Mouse (Mus musculus): ENCODE measurements around the gene Tex52. TPM values are rescaled to one million over a fixed set of nuclear protein-coding genes. Genes with fewer than 3 reads are reported as not detected.

Gene Tex52
- total and polyA plus RNA-seq, 2 experiments from 2014 or later = 0.20 to 1.4 TPM

GRCm38 (mm10) chr6:128410305-128410704 lies 35.0 kb downstream of the Tex52 start:
- Histone ChIP-seq H3K9me3 (ENCODE audit: low read length) (no peaks in the 10 kb centered on the region), H3K4me3 (ENCODE audit: low read length) (no peak overlapping the region), H3K27ac (no peak overlapping the region), H3K4me2 (ENCODE audit: low read depth, low read length) (no peak overlapping the region), H3K4me1 (ENCODE audit: insufficient read depth, low read length) (no peaks in the 10 kb centered on the region), H3K36me3 (ENCODE audit: insufficient read depth, low read length) (peaks cover 30% of the 10 kb centered on the region), H3K27me3 (ENCODE audit: insufficient read depth, low read length) (no peaks in the 10 kb centered on the region), H3K9ac (replicated peaks; ENCODE audit: low read length) (no peak overlapping the region)
- TF ChIP-seq CTCF (IDR thresholded peaks at IDR 0.05; ENCODE audit: low read depth) = no peak
- 95% methylated on average over 13 of the region's 13 CpGs for WGBS
- no peak; the same call in 1 of the 2 replicates for ATAC-seq
- DNase-seq (ENCODE audit: low spot score) = no peak

- Histone ChIP-seq H3K4me3 (ENCODE audit: low read length) (no peak overlapping the region), H3K9ac (replicated peaks; ENCODE audit: low read length) (no peak overlapping the region), H3K27me3 (ENCODE audit: insufficient read depth, low read length) (no peaks in the 10 kb centered on the region), H3K4me1 (ENCODE audit: insufficient read depth, low read length) (no peaks in the 10 kb centered on the region), H3K36me3 (ENCODE audit: insufficient read depth, low read length) (peaks cover 30% of the 10 kb centered on the region), H3K27ac (no peak overlapping the region; the same call in 1 of the 2 replicates), H3K9me3 (ENCODE audit: low read length) (no peaks in the 10 kb centered on the region), H3K4me2 (ENCODE audit: low read depth, low read length) (no peak overlapping the region)
- ATAC-seq = peak; percentile 46
- WGBS = 12% methylated on average over 3 of the region's 3 CpGs
- DNase-seq (ENCODE audit: low spot score) = peak; percentile 80
- TF ChIP-seq CTCF (IDR thresholded peaks at IDR 0.05; ENCODE audit: low read depth) = peak; percentile 94
These were observed 35.9 kb downstream of the Tex52 start for GRCm38 (mm10) chr6:128411115-128411514.

- H3K4me3 ChIP-seq (ENCODE audit: low read length) = no peak overlapping the region
- H3K9ac ChIP-seq (replicated peaks; ENCODE audit: low read length) = no peak overlapping the region
- no peak for TF ChIP-seq CTCF (IDR thresholded peaks at IDR 0.05; ENCODE audit: low read depth)
- DNase-seq (ENCODE audit: low spot score) (no peak), ATAC-seq (no peak)
- peaks cover 4% of the 10 kb centered on the region for H3K36me3 ChIP-seq (ENCODE audit: insufficient read depth, low read length)
- H3K4me2 ChIP-seq (ENCODE audit: low read depth, low read length) = no peak overlapping the region
- no peaks in the 10 kb centered on the region for H3K9me3 ChIP-seq (ENCODE audit: low read length)
- H3K4me1 ChIP-seq (ENCODE audit: insufficient read depth, low read length) = no peaks in the 10 kb centered on the region
- 92% methylated on average over 5 of the region's 5 CpGs for WGBS
- H3K27ac ChIP-seq = no peak overlapping the region
- H3K27me3 ChIP-seq (ENCODE audit: insufficient read depth, low read length) = no peaks in the 10 kb centered on the region
These were observed 40.9 kb downstream of the Tex52 start for GRCm38 (mm10) chr6:128416169-128416568.

DNA sequence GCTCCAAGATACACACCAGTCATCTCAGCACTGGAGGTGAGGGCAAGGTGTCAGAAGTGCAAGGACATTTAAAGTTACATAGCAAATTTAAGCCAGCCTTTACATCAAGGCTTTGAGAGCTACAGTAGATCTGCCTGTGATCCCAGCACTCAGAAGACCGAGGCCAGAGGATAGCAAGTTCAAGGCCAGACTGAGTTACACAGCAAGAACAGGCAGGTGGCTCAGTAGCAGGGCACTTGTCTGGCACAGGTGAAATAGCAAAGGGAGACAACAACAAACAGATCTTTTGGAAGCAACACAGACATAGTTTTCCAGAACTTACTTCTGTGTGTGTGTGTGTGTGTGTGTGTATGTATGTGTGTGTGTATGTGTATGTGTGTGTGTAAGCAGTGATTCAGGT lies 42.8 kb downstream of the Tex52 start:
- DNase-seq (ENCODE audit: low spot score) (no peak), ATAC-seq (no peak)
- Histone ChIP-seq H3K27me3 (ENCODE audit: insufficient read depth, low read length) (no peaks in the 10 kb centered on the region), H3K4me3 (ENCODE audit: low read length) (no peak overlapping the region), H3K4me2 (ENCODE audit: low read depth, low read length) (no peak overlapping the region), H3K4me1 (ENCODE audit: insufficient read depth, low read length) (no peaks in the 10 kb centered on the region), H3K27ac (no peak overlapping the region), H3K36me3 (ENCODE audit: insufficient read depth, low read length) (no peaks in the 10 kb centered on the region), H3K9ac (replicated peaks; ENCODE audit: low read length) (no peak overlapping the region), H3K9me3 (ENCODE audit: low read length) (no peaks in the 10 kb centered on the region)
- 100% methylated on average over 1 of the region's 1 CpGs for WGBS
- no peak for TF ChIP-seq CTCF (IDR thresholded peaks at IDR 0.05; ENCODE audit: low read depth)

DNA sequence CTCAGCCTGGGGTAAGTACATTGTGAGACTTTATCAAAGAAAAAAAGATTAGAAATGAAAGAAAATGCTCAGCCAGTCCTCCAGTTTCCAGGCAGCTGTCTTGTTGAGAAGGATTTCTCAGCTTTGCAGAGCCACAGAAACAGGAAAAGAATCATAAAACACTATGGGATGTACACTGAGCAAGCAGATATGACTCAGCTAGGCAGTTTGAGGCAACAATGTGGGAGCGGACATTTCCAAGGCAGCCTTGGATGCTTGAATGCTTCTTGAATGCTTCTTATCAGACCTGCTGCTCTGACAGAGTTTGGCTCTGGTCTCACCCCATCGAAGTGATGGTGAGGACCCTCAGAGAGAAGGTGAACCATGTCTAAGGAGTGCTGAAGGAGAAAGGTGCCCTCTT lies 45.8 kb downstream of the Tex52 start:
- Histone ChIP-seq H3K9ac (replicated peaks; ENCODE audit: low read length) (no peak overlapping the region), H3K4me3 (ENCODE audit: low read length) (no peak overlapping the region), H3K4me2 (ENCODE audit: low read depth, low read length) (no peak overlapping the region), H3K36me3 (ENCODE audit: insufficient read depth, low read length) (no peaks in the 10 kb centered on the region), H3K27ac (no peak overlapping the region), H3K4me1 (ENCODE audit: insufficient read depth, low read length) (no peaks in the 10 kb centered on the region), H3K27me3 (ENCODE audit: insufficient read depth, low read length) (no peaks in the 10 kb centered on the region), H3K9me3 (ENCODE audit: low read length) (no peaks in the 10 kb centered on the region)
- no peak for TF ChIP-seq CTCF (IDR thresholded peaks at IDR 0.05; ENCODE audit: low read depth)
- ATAC-seq (no peak), DNase-seq (ENCODE audit: low spot score) (no peak)
- WGBS = 88% methylated on average over 2 of the region's 2 CpGs

DNA sequence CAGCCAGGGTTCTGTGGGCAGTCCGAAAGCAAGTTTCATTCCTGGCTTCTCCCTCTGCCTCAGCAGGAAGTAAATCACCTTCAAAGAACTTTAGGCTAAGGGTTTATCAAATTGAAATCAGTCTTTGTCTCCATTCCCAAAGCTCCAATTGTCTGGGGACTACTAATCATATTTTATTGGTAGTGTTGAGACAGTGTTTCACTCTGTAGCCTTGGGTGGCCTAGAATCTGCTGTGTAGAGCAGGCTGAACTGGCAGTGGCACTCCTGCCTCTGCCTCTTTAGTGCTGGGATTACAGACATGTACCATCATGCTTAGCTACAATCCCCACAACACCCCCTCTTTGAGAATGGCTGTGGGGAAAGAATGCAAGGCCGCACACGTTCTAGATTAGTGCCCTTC lies 46.2 kb downstream of the Tex52 start:
- ATAC-seq (no peak), DNase-seq (ENCODE audit: low spot score) (no peak)
- no peaks in the 10 kb centered on the region for H3K36me3 ChIP-seq (ENCODE audit: insufficient read depth, low read length)
- WGBS = 86% methylated on average over 3 of the region's 3 CpGs
- H3K27me3 ChIP-seq (ENCODE audit: insufficient read depth, low read length) = no peaks in the 10 kb centered on the region
- H3K4me3 ChIP-seq (ENCODE audit: low read length) = no peak overlapping the region
- H3K9ac ChIP-seq (replicated peaks; ENCODE audit: low read length) = no peak overlapping the region
- no peak for TF ChIP-seq CTCF (IDR thresholded peaks at IDR 0.05; ENCODE audit: low read depth)
- no peaks in the 10 kb centered on the region for H3K9me3 ChIP-seq (ENCODE audit: low read length)
- no peak overlapping the region for H3K27ac ChIP-seq
- no peak overlapping the region for H3K4me2 ChIP-seq (ENCODE audit: low read depth, low read length)
- no peaks in the 10 kb centered on the region for H3K4me1 ChIP-seq (ENCODE audit: insufficient read depth, low read length)

DNA sequence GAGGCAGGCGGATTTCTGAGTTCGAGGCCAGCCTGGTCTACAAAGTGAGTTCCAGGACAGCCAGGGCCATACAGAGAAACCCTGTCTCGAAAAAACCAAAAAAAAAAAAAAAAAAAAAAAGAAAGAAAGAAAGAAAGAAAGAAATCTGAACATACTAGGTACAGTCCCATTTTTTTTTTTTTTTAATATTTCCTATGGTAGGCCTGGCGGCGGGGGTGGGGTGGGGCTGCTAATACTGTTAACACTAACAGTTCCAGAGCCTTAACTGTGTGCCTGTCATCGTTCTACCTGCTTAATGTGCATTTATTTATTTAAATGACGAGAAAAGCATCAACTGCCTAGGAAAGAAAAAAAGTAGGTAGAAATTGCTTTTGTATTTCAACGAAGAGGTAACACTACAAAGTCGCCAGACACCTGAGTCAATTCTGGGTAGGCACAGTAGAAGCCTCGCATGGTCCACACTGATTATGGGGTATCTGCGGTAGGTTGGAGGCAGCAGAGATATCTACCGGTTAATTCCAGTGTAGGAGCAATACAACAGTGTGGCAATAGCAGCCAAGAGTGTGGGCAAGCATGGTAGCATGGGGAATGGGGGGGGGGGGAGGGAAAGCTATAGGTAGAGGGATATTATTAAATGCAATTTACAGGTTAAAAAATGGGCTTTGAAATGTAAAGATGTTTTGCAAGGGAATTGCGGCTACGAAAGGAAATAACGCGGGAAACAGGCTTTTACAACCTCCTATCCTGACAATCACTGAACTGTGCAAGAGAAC lies 48.4 kb downstream of the Tex52 start:
- Histone ChIP-seq H3K4me1 (ENCODE audit: insufficient read depth, low read length) (no peaks in the 10 kb centered on the region), H3K9ac (replicated peaks; ENCODE audit: low read length) (peak overlapping the region; percentile 61), H3K4me3 (ENCODE audit: low read length) (peak overlapping the region; percentile 45), H3K9me3 (ENCODE audit: low read length) (no peaks in the 10 kb centered on the region), H3K27ac (peak overlapping the region; percentile 97), H3K27me3 (ENCODE audit: insufficient read depth, low read length) (no peaks in the 10 kb centered on the region), H3K4me2 (ENCODE audit: low read depth, low read length) (peak overlapping the region; percentile 71), H3K36me3 (ENCODE audit: insufficient read depth, low read length) (no peaks in the 10 kb centered on the region)
- DNase-seq (ENCODE audit: low spot score) = peak; percentile 34
- TF ChIP-seq CTCF (IDR thresholded peaks at IDR 0.05; ENCODE audit: low read depth) = no peak
- peak; percentile 44 for ATAC-seq
- WGBS = 45% methylated on average over 15 of the region's 16 CpGs
